Mouse (Mus musculus): Measurements from ENCODE around the gene Alad. TPM values are rescaled to one million over a fixed set of nuclear protein-coding genes. Genes with fewer than 3 reads are reported as not detected.

Alad gene
- polyA plus RNA-seq, 1 experiment = 64.4 TPM

GRCm38 (mm10) chr4:62557436-62557835 lies 37.7 kb upstream of the Alad start:
- DNase-seq = no peak
- Histone ChIP-seq H3K4me1 (ENCODE audit: control insufficient read depth, insufficient read depth, low read length) (no peaks in the 10 kb centered on the region; the same call in 1 of the 2 replicates), H3K4me3 (replicated peaks; ENCODE audit: insufficient read depth, low read depth, low read length) (no peak overlapping the region), H3K27me3 (ENCODE audit: control insufficient read depth, insufficient read depth, low read length) (no peaks in the 10 kb centered on the region), H3K27ac (ENCODE audit: insufficient read depth, low read length) (no peak overlapping the region)
- WGBS = 74% methylated on average over 3 of the region's 3 CpGs
- TF ChIP-seq CTCF (IDR thresholded peaks at IDR 0.05; ENCODE audit: borderline replicate concordance, insufficient read depth, low read depth, low read length) (no peak), POLR2A (IDR thresholded peaks at IDR 0.05; ENCODE audit: borderline replicate concordance, insufficient read depth, low read length) (no peak)

- TF ChIP-seq POLR2A (IDR thresholded peaks at IDR 0.05; ENCODE audit: borderline replicate concordance, insufficient read depth, low read length) (no peak), CTCF (IDR thresholded peaks at IDR 0.05; ENCODE audit: borderline replicate concordance, insufficient read depth, low read depth, low read length) (no peak)
- Histone ChIP-seq H3K4me3 (replicated peaks; ENCODE audit: insufficient read depth, low read depth, low read length) (no peak overlapping the region), H3K27ac (ENCODE audit: insufficient read depth, low read length) (no peak overlapping the region), H3K4me1 (ENCODE audit: control insufficient read depth, insufficient read depth, low read length) (no peaks in the 10 kb centered on the region), H3K27me3 (ENCODE audit: control insufficient read depth, insufficient read depth, low read length) (no peaks in the 10 kb centered on the region)
- 89% methylated on average over 7 of the region's 7 CpGs for WGBS
- no peak for DNase-seq
Measured at GRCm38 (mm10) chr4:62551966-62552365, 32.2 kb upstream of the Alad start.

GRCm38 (mm10) chr4:62544801-62545200 lies 25.1 kb upstream of the Alad start:
- no peaks in the 10 kb centered on the region for H3K27me3 ChIP-seq (ENCODE audit: control insufficient read depth, insufficient read depth, low read length)
- no peak overlapping the region for H3K27ac ChIP-seq (ENCODE audit: insufficient read depth, low read length)
- no peak for DNase-seq
- H3K4me1 ChIP-seq (ENCODE audit: control insufficient read depth, insufficient read depth, low read length) = no peaks in the 10 kb centered on the region
- H3K4me3 ChIP-seq (replicated peaks; ENCODE audit: insufficient read depth, low read depth, low read length) = no peak overlapping the region
- TF ChIP-seq CTCF (IDR thresholded peaks at IDR 0.05; ENCODE audit: borderline replicate concordance, insufficient read depth, low read depth, low read length) (no peak), POLR2A (IDR thresholded peaks at IDR 0.05; ENCODE audit: borderline replicate concordance, insufficient read depth, low read length) (no peak)

- Histone ChIP-seq H3K27me3 (ENCODE audit: control insufficient read depth, insufficient read depth, low read length) (no peaks in the 10 kb centered on the region), H3K27ac (ENCODE audit: insufficient read depth, low read length) (no peak overlapping the region), H3K4me1 (ENCODE audit: control insufficient read depth, insufficient read depth, low read length) (no peaks in the 10 kb centered on the region), H3K4me3 (replicated peaks; ENCODE audit: insufficient read depth, low read depth, low read length) (no peak overlapping the region)
- 56% methylated on average over 6 of the region's 6 CpGs for WGBS
- TF ChIP-seq POLR2A (IDR thresholded peaks at IDR 0.05; ENCODE audit: borderline replicate concordance, insufficient read depth, low read length) (no peak), CTCF (IDR thresholded peaks at IDR 0.05; ENCODE audit: borderline replicate concordance, insufficient read depth, low read depth, low read length) (no peak)
- no peak for DNase-seq
Measured at GRCm38 (mm10) chr4:62543782-62544181, 24.1 kb upstream of the Alad start.

GRCm38 (mm10) chr4:62541802-62542201 lies 22.1 kb upstream of the Alad start:
- TF ChIP-seq CTCF (IDR thresholded peaks at IDR 0.05; ENCODE audit: borderline replicate concordance, insufficient read depth, low read depth, low read length) (no peak), POLR2A (IDR thresholded peaks at IDR 0.05; ENCODE audit: borderline replicate concordance, insufficient read depth, low read length) (no peak)
- no peaks in the 10 kb centered on the region for H3K4me1 ChIP-seq (ENCODE audit: control insufficient read depth, insufficient read depth, low read length)
- no peak overlapping the region for H3K27ac ChIP-seq (ENCODE audit: insufficient read depth, low read length)
- no peak for DNase-seq
- WGBS = 37% methylated on average over 3 of the region's 3 CpGs
- no peak overlapping the region for H3K4me3 ChIP-seq (replicated peaks; ENCODE audit: insufficient read depth, low read depth, low read length)
- no peaks in the 10 kb centered on the region for H3K27me3 ChIP-seq (ENCODE audit: control insufficient read depth, insufficient read depth, low read length)

GRCm38 (mm10) chr4:62533729-62534128 lies 14.0 kb upstream of the Alad start:
- H3K4me1 ChIP-seq (ENCODE audit: control insufficient read depth, insufficient read depth, low read length) = no peaks in the 10 kb centered on the region
- TF ChIP-seq POLR2A (IDR thresholded peaks at IDR 0.05; ENCODE audit: borderline replicate concordance, insufficient read depth, low read length) (no peak), CTCF (IDR thresholded peaks at IDR 0.05; ENCODE audit: borderline replicate concordance, insufficient read depth, low read depth, low read length) (no peak)
- DNase-seq = no peak
- H3K27ac ChIP-seq (ENCODE audit: insufficient read depth, low read length) = no peak overlapping the region
- WGBS = 49% methylated on average over 6 of the region's 6 CpGs
- no peaks in the 10 kb centered on the region for H3K27me3 ChIP-seq (ENCODE audit: control insufficient read depth, insufficient read depth, low read length)
- H3K4me3 ChIP-seq (replicated peaks; ENCODE audit: insufficient read depth, low read depth, low read length) = no peak overlapping the region

- H3K27ac ChIP-seq (ENCODE audit: insufficient read depth, low read length) = no peak overlapping the region
- H3K4me3 ChIP-seq (replicated peaks; ENCODE audit: insufficient read depth, low read depth, low read length) = no peak overlapping the region
- no peak for DNase-seq
- no peaks in the 10 kb centered on the region for H3K27me3 ChIP-seq (ENCODE audit: control insufficient read depth, insufficient read depth, low read length)
- TF ChIP-seq CTCF (IDR thresholded peaks at IDR 0.05; ENCODE audit: borderline replicate concordance, insufficient read depth, low read depth, low read length) (no peak), POLR2A (IDR thresholded peaks at IDR 0.05; ENCODE audit: borderline replicate concordance, insufficient read depth, low read length) (no peak)
- peaks cover 3% of the 10 kb centered on the region; the same call in 1 of the 2 replicates for H3K4me1 ChIP-seq (ENCODE audit: control insufficient read depth, insufficient read depth, low read length)
- 82% methylated on average over 4 of the region's 4 CpGs for WGBS
Measured at GRCm38 (mm10) chr4:62527655-62528054, 7.9 kb upstream of the Alad start.

- Histone ChIP-seq H3K4me3 (replicated peaks; ENCODE audit: insufficient read depth, low read depth, low read length) (no peak overlapping the region), H3K4me1 (ENCODE audit: control insufficient read depth, insufficient read depth, low read length) (peaks cover 3% of the 10 kb centered on the region; the same call in 1 of the 2 replicates), H3K27me3 (ENCODE audit: control insufficient read depth, insufficient read depth, low read length) (no peaks in the 10 kb centered on the region), H3K27ac (ENCODE audit: insufficient read depth, low read length) (no peak overlapping the region)
- 64% methylated on average over 2 of the region's 2 CpGs for WGBS
- DNase-seq = no peak
- no peak for TF ChIP-seq CTCF (IDR thresholded peaks at IDR 0.05; ENCODE audit: borderline replicate concordance, insufficient read depth, low read depth, low read length)
- no peak for TF ChIP-seq POLR2A (IDR thresholded peaks at IDR 0.05; ENCODE audit: borderline replicate concordance, insufficient read depth, low read length)
Measured at GRCm38 (mm10) chr4:62526256-62526655, 6.5 kb upstream of the Alad start.
